Mouse (Mus musculus) adrenal gland, postnatal 0 days (tissue): ENCODE measurements around the gene Olfr130. TPM values are rescaled to one million over a fixed set of nuclear protein-coding genes. Genes with fewer than 3 reads are reported as not detected.

ENCODE experiments used
- polyA plus RNA-seq: library from polyadenylated mRNA; unstranded; fragments of >200 nt; fragmentation: Nextera tagmentation; extraction: Ambion mirVana; gene quantifications from 2 replicates; pipeline ENCODE4 v1.2.1, GENCODE M21; 2015

The Olfr130 gene
- not detected in 2 replicates for polyA plus RNA-seq

GRCm38 (mm10) chr17:38063621-38064020 is at the start of gene Olfr130:
Gene Olfr130, plus strand, starts transcription at chr17:38063921.

DNA sequence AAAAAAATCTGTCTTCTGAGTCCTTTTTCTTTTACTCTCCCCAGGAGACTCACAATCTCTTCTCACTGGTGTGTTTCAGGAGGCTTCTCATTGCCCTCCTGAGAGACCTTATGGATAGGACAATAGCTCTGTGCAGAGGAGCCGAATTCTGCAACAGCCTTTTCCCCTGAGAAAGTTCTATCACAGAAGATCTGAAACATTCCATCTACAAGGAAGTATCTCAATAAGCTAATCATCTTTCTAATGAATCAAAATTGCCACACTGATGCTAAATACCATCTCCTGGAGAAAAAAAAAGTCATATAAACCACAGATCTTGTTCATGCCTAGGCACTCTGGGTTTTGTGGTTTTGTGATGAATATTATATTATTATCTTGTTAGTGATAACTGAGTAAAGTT is 3.7 kb upstream of the Olfr130 start, which contains the start of gene Olfr129:
TSS of gene Olfr129 (minus strand) at position 101 of the 400 bp plus-strand sequence.

DNA sequence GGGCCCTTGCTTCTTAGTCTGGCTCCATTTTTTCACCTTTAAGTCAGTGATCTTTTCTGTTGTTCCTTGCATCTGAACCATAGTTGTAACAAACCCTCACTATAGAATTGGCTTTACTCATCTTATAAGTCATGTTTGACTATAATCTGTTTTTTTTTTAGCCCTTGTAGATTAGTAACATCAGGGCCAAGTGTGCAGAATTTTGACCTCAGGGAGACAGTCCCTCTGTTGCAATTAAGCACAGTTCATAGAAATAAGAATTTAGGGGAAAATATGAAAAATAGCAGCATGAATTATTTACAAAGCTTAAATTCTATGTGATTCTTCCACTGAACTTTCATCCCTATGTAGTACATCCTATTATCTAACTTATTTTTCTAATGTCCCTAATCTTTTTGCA is 24.9 kb downstream of the Olfr130 start, which contains the start of gene Olfr131:
TSS of gene Olfr131 (minus strand) at position 101 of the 400 bp plus-strand sequence.

Other genes starting within 250 kb of the Olfr130 start
- gene Olfr125, start 231.0 kb upstream of the Olfr130 start, polyA plus RNA-seq = not detected in 2 replicates
- not detected in 2 replicates for gene Olfr126, start 216.4 kb upstream of the Olfr130 start, polyA plus RNA-seq
- gene Olfr127, start 163.5 kb upstream of the Olfr130 start, polyA plus RNA-seq = not detected in 2 replicates
- gene Olfr128, start 143.4 kb upstream of the Olfr130 start, polyA plus RNA-seq = not detected in 2 replicates
- gene Olfr761, start 110.8 kb upstream of the Olfr130 start, polyA plus RNA-seq = not detected in 2 replicates
- gene Olfr129, start 3.8 kb upstream of the Olfr130 start, polyA plus RNA-seq = not detected in 2 replicates
- gene Olfr131, start 24.8 kb downstream of the Olfr130 start, polyA plus RNA-seq = not detected in 2 replicates
- gene Olfr132, start 70.6 kb downstream of the Olfr130 start, polyA plus RNA-seq = not detected in 2 replicates
- gene Olfr133, start 81.4 kb downstream of the Olfr130 start, polyA plus RNA-seq = not detected in 2 replicates
- gene Olfr134, start 107.5 kb downstream of the Olfr130 start, polyA plus RNA-seq = not detected in 2 replicates
- gene Olfr135, start 140.4 kb downstream of the Olfr130 start, polyA plus RNA-seq = not detected in 2 replicates
- gene Olfr138, start 197.1 kb downstream of the Olfr130 start, polyA plus RNA-seq = not detected in 2 replicates
- gene Olfr137, start 243.6 kb downstream of the Olfr130 start, polyA plus RNA-seq = not detected in 2 replicates